In genomic region chr16:4960260-4960659, GRCm38 (mm10) we compare ENCODE assay signal across 38 mouse cellular contexts. TPM values are rescaled to one million over a fixed set of nuclear protein-coding genes. Genes with fewer than 3 reads are reported as not detected.
"Had no signal": no experiment of that assay in that cellular context is flagged by ENCODE, and none has a peak within 500 bp of the region (broad histone marks: within the 10 kb centered on the region; RNA-seq: fewer than 3 reads in every experiment).

No protein-coding gene starts in this region.

- ATAC-seq: hindbrain, embryonic 16.5 days; intestine, embryonic 16.5 days; liver, embryonic 12.5 days had no signal

- DNase-seq: gastrocnemius, postnatal 10 days; gastrocnemius, postnatal 25 days; heart, adult 18-20 months; heart, postnatal 14 days; heart, postnatal 36 days; kidney, adult 11 months; kidney, adult 2 months; kidney, adult 9 months; kidney, postnatal 14 days; kidney, postnatal 36 days; layer of hippocampus, postnatal 36 days; left cerebral cortex, postnatal 4 days had no signal

- H3K27ac ChIP-seq: heart, embryonic 13.5 days; heart, embryonic 15.5 days; hindbrain, embryonic 12.5 days; hindbrain, embryonic 14.5 days; kidney, embryonic 15.5 days; kidney, postnatal 0 days; limb, embryonic 13.5 days; limb, embryonic 15.5 days; liver, embryonic 12.5 days; liver, embryonic 14.5 days had no signal

- H3K4me3 ChIP-seq: heart, embryonic 13.5 days; heart, embryonic 15.5 days; hindbrain, embryonic 12.5 days; kidney, embryonic 15.5 days; limb, embryonic 13.5 days; limb, embryonic 15.5 days; liver, embryonic 12.5 days had no signal

RNA-seq across cellular contexts. Expression of gene Sept12, which starts 37.4 kb away (rescaled TPM):
- total RNA-seq: gastrocnemius, postnatal 10 days; gastrocnemius, postnatal 25 days; gastrocnemius, postnatal 4 days; heart, adult 18-20 months; heart, postnatal 14 days; heart, postnatal 36 days; hematopoietic stem cell, adult 5-6 weeks; layer of hippocampus, adult 18-20 months; layer of hippocampus, postnatal 10 days; layer of hippocampus, postnatal 36 days; left cerebral cortex, adult 18-20 months; left cerebral cortex, adult 8-10 months; left cerebral cortex, postnatal 10 days; left cerebral cortex, postnatal 25 days; left cerebral cortex, postnatal 4 days; liver, adult 2 months had no signal
- polyA plus RNA-seq: frontal cortex, adult 2 months; heart, embryonic 11.5 days; heart, embryonic 13.5 days; heart, embryonic 15.5 days; heart, postnatal 0 days; hindbrain, embryonic 12.5 days; hindbrain, embryonic 14.5 days; hindbrain, embryonic 16.5 days; intestine, embryonic 14.5 days; intestine, embryonic 16.5 days; kidney, adult 2 months; kidney, embryonic 15.5 days; kidney, postnatal 0 days; limb, embryonic 11.5 days; limb, embryonic 13.5 days; limb, embryonic 15.5 days; liver, adult 2 months; liver, embryonic 12.5 days had no signal

RNA-seq across cellular contexts. Expression of gene Smim22, which starts 46.8 kb away (rescaled TPM):
- total RNA-seq: gastrocnemius, postnatal 10 days; gastrocnemius, postnatal 25 days; gastrocnemius, postnatal 4 days; heart, adult 18-20 months; heart, postnatal 14 days; heart, postnatal 36 days; hematopoietic stem cell, adult 5-6 weeks; layer of hippocampus, adult 18-20 months; layer of hippocampus, postnatal 10 days; layer of hippocampus, postnatal 36 days; left cerebral cortex, adult 18-20 months; left cerebral cortex, adult 8-10 months; left cerebral cortex, postnatal 10 days; left cerebral cortex, postnatal 25 days; left cerebral cortex, postnatal 4 days had no signal
